Mouse (Mus musculus) large intestine, adult 2 months (tissue): ENCODE results near the gene Chac1. TPM values are rescaled to one million over a fixed set of nuclear protein-coding genes. Genes with fewer than 3 reads are reported as not detected.

Source experiments
- DNase-seq: peaks from one replicate; pipeline ENCODE4 v3.0.0-alpha.2; 2012; ENCODE audit warnings: low read depth, low spot score
- WGBS: fragments of 180-500 bp; shearing (Covaris S2); methylation state at CpG from one replicate; pipeline ENCODE4 v1.1.7; 2018; 5-methylcytosine and 5-hydroxymethylcytosine counted together
- polyA plus RNA-seq: library from polyadenylated mRNA; depleted of rRNA; stranded (reverse); fragments of >200 nt; gene quantifications from 2 replicates; pipeline ENCODE4 v1.2.3, GENCODE M21; 2012; rRNA removed

Gene Chac1
- polyA plus RNA-seq = 5.3 and 6.8 TPM in 2 replicates

DNA sequence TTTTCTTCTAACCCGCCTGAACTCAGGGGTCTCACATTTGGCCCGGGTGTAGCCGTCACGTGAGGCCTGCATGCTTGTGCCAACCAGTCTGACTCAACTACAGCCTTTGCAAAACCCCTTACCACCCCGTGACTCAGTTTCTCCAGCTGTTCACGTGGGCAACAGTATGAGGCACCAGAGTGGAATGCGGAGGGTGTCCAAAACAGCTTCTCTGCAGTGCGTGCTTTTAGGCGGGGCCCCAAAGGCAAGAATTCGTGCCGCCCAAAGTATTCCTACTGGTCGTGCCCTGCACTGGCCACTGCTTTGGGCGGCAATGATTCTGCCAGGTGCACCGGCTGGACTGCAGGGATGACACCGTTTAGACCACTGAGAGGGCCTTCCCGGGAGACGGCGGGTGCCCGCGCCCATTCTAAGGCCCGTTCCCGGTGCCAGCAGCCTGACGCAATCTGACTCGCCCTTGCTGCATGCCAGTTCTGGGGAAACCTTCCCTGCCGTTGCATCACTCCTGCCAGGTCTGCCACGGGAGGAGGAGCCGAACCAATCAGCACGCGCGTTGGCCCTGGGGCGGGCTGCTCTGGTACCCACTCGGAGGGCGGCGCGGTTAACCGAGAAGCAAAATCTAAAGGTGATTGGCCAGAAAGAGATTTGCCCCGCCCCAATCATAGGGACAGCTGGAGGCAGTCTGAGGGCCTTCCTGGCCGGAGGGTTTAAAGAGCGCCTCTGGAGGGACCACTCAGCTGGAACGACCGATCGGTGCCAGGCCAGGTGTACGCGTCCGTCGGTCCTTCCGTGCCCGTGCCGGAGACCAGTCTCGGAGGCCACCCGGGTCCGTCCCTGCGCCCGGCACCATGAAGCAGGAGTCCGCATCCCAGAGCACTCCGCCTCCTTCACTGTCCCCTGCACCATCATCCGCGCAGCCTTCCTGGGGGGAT, at the start of gene Chac1:
Gene Chac1 (plus strand): TSS at position 675 of the 932 bp plus-strand sequence.
- DNase-seq = no peak
- WGBS = 7% methylated on average over 58 of the region's 58 CpGs

DNA sequence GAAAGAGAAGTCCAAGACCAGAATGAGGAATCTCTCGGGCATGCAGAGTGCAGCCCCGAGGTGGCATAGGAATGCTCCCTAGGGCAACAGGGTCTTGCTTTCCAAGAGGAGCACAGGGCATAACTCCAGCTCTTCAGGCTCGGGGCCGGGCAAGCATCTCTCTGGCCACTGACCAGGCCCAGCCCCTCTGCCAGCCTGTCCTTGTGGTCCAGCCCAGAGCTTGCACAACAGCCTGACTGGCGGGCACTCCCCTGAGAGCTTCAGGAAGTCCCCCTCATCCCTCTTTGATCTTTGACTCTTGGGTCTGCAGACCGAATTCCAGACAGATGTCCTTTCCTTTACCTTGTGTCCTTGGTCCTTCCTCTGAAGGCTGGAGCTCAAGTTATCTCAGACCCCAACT, 48.2 kb upstream of the Chac1 start:
- WGBS = 81% methylated on average over 6 of the region's 6 CpGs

DNA sequence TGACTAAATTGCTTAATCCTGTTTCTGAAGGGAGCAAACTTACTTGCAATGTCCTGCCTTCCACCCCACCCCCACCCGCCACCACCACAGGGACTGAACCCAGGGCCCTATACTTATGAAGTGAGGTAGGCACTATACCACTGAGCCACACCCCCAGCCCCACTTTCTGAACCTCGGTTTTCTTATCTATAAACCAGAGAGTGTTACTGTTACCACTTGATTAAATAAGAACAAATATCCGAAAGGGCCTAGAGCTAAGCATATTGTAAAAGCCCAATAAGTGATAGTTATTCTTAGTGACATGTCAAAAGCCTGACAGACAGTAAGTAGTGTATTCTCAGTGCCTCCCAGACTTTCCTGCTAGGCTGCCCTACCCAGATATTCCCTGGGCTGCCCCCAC, 46.6 kb upstream of the Chac1 start:
- 67% methylated on average over 3 of the region's 3 CpGs for WGBS
- DNase-seq = no peak

More for the DNA sequence above, 48.2 kb upstream of the Chac1 start:
- no peak for DNase-seq

DNA sequence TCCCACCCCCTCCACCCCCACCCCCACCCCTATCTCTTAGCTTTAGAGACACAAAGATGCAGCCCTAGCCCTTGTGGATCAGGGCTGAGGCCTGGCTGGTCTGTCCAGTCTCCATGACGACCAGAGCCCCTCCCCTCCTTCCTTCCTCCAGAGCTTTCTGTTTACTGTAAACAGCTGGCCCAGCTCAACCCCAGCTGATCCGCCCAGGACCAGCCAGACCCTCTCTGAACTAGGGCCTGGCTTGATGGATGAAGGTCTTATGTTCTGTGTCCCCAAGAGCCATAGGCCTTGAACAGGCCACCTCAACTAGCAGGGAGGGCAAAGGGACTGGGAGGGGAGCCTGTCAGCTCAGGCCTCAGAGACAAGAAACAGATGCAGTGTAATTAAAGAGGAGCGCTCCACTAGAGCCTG, 46.2 kb upstream of the Chac1 start:
- WGBS = 54% methylated on average over 3 of the region's 3 CpGs
- DNase-seq = no peak

DNA sequence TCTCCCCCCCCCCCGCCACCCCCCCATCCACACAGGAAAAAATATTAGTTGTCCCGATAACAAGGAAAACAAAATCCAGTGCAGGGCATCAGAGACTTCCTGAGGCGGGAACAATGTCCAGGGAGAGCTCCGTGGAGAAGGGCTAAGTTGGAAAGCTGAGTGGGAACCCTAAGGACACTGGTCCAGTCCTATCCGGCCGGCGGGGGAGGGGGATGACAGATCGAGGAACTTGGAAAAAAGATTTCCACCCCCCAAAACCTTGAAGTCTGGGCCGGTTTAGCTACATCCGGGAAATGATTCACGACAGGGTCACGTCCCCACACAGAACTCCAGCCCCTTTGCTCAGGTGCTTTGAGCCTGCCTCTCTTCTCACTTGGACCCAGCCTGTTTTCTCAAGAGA, 39.5 kb upstream of the Chac1 start:
- 67% methylated on average over 12 of the region's 12 CpGs for WGBS
- DNase-seq = no peak

DNA sequence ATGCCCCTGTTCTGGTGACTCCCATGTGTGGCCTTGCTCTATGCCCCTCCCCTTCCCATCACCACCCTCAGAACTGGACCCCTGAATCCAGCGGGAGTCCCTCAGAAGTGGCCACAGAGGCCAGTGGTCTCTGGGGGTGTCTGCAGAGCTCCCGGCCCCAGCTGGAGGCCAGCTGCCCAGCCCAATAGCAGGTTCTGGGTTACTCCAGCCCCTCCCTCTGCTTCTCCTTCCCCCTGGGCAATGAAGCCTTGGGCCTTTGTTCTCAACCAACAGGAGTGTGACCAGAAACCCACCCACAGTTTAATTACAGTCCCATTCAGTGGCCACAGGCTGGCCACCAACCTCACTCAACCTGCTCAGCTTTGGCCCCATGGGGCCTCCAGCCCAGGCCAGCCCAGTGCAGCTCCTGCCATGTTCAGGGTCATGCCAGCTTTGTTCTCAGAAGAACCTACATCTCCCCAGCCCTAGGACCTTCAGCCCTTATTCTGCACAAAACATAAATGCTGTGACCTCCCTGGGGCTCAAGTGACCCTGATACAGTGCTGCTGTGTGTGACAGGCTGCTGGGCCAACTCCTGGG, 38.6 kb upstream of the Chac1 start:
- WGBS = 74% methylated on average over 2 of the region's 2 CpGs
- DNase-seq = no peak

DNA sequence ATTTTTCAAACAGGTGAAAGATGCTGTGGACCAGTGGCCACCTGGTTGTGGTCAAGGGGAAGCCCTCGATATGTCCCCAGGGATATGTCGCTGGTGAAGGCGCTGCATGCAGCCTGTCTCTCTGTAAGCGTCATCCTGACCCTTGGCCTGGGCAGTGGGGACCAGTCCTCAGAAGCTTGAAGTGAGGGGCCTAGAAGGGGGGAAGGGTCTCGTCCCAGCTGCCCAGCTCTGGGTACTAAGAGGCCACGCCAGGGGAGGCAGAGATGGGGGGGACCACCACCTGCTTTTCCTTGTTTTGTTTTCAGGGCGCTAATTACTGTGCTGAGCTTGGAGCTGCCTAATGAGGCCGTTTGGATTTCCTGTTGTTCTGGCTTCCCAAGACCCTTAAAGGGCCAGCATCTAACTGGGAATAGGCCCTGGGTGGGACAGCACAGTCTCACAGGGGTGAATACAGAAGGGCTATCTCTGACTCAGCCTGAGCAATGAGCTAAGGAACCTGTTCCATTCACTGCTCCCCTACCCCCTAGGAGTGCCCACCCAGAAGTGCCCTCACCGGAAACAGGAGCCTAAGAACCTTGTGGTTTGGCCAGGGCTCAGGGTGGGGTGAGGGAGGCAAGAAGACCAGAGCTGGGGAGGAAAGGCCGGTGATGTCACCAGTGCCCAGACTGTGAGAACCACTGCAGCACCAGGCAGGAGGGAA, 37.1 kb upstream of the Chac1 start:
- no peak for DNase-seq
- whole genome bisulfite sequencing = 68% methylated on average over 10 of the region's 10 CpGs

DNA sequence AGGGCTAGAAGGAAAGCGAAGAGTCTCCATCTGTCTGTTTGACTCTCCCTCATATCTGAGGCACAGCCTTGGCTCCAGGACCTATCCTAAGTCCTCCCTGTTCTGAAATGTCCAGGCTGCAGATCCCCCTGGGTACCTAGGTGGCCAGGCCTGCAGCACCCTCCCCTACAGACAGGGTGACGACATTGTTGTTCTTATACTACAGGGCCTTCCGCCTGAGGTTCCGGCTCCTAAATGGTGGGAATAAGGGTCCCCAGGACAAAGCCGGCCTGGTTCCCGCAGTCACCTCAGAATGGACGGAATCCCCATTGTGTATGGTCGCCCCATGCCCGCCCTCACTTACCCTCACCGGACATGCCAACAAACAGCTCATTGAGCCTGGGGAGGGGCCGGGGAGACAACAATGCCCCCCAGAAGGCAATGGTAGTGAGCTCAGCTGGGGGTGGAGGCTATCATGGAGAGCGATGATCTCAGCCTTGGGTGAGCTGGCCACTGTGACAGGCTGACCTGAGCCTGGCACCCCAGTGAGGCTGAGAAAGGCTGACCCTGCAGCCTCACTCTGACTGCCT, 36.2 kb upstream of the Chac1 start:
- WGBS = 88% methylated on average over 12 of the region's 12 CpGs
- no peak for DNase-seq

DNA sequence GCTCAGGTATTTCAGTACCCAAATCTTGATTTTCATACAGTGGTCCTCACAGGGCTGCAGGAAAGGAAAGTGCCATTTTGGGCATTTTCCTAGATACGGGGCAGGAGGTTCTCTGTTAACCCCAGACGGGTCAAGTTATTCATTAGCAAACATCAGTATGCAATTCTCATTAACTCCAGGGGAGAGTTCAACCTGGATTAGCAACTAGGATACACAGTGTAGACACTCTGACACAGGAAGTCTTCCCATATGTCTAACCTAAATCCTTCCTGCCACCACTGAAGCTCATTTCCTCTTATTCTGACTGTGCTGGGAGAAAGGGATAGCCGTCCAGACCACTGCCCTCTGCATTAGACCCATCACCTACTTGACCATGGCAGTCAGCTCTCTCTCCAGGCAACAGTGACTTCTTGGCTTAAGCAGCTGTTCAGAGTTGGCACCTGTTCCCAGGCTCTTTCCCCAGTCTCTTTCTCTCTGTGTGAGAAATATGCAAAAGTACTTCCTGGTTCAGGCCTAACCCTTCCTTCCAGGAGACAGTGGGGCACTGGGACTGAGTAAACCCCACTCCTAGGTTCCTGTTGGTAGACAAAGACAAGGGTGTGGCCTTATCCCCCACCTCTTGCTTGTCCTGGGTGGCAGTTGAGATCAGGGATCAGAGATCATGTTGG, 32.9 kb upstream of the Chac1 start:
- DNase-seq = no peak
- WGBS = 26% methylated on average over 3 of the region's 3 CpGs

DNA sequence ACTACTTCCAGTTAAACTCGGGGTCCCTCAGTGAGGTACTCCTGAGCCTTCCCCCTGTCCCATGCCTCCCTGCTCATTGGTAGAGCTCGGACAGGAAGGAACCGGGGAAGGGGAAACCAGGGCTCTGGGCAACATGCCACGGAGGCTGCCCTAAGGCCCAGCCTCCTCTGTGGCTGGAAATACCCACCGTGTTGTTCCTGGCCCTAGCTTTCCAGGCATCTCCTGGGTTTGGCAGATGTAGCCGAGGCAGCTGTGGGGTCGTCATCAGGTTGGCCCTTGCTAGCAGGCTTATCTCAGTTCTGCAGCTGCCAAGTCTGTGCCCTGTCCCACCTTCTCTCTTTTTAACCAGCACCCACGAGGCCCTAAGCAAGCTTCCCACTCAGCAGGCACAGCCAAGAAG, 30.5 kb upstream of the Chac1 start:
- WGBS = 59% methylated on average over 8 of the region's 8 CpGs
- no peak for DNase-seq

DNA sequence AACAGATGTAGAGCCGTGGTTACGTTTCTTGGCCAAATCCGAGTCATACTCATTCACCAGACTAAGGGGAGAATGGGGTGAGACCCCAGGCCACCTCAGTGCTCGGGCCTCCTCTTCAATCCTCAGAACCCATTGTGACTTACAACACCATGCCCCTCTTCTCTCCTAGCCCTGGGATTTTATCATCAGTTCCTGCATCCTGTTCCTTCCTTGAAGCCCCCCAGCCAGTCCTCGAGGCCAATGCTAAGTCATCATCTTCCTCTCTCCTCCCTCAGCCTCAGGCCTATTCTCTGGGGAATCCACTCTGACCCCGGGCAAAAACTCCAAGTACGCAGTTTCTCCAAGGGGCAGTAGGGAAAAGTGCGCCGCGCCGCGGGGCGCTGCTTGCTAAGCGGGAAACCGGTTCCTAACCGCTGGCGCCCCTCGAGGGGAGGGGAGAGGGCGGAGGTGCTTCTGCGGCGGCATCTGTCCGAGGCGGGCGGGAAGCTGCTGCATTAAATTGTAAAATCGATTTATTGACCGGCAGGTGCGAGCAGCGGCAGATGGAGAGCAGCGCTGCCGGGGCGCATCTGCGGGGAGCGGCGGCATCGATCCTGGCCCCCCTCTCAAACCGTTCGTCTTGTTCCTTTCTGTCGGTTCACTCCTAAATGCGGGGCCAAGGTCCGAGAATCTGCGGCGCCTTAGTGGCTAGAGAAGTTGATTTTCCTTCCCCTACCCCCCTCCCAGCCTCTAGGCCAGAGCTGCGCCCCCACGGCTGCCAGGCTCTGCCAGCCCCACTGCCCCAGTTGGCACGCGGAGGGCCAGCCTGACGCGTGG, 29.1 kb upstream of the Chac1 start:
- WGBS = 10% methylated on average over 48 of the region's 48 CpGs
- no peak for DNase-seq

DNA sequence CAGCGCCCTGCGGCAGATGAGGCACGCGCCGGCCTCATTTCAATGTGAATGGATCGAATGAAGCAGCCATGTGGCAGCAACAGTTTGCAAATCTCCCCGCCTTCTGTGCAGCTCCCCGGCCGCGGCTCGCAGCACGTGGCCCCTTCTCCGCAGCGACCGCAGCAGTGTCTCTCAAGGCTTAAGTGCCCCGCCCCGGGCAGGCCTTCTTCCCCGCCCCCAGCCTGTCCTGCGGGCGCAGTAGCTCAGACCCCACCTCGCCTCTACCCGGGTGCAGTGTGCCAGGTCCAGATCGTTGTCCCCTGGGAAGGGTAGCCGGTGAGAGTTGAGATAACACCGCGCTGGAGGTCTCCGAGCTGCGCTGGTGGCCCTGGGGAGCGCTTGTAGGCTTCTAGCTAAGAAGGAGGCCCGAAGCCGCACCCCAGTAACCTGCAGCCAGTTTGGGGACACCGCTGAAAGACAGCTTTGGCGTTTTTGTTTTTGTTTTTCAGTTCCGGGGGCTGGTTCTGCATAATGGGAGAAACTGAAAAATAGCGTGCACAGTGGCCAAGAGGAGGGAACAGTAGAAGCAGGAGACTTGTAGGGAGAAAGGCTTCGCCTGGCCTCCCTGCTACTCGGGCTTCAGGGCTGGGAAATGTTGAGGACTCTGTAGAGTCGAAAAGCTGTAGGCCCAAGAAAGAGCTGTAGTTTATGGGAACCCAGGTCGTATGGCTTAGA, 28.3 kb upstream of the Chac1 start:
- no peak for DNase-seq

DNA sequence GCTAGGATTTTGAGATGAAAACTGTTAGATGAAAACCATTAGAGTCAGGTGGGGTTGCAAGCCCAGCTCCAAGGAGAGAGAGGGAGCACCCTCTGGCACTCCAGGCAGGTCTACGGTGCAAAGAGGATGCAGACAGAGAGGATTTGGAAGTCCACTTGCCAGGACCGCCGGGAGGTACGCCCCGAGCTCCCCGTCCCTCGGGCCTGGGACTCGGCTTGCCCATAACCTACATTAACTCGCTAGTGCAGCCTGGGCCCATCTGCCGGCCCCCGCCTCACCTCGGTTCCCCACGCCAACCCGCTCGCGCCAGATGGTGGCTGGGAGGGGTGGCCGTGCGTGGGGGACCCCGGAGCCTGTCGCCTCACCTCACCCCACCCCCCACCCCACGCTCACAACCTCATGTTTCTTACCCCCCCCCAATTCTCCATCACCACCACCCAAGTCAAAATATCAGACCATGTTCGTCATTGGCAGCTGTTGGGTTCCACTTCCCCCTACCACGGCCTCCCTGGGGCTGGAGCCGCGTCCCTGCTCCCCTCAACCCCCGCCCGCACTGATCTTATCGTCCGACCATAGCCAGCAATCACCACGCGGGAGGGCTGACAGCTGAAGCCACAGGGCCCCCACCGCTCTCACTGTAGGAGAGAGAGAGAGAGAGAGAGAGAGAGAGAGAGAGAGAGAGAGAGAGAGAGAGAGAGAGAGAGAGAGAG, 27.0 kb upstream of the Chac1 start:
- 49% methylated on average over 32 of the region's 32 CpGs for WGBS
- DNase-seq = no peak

More for the DNA sequence above, 28.3 kb upstream of the Chac1 start:
- 36% methylated on average over 39 of the region's 39 CpGs for WGBS

DNA sequence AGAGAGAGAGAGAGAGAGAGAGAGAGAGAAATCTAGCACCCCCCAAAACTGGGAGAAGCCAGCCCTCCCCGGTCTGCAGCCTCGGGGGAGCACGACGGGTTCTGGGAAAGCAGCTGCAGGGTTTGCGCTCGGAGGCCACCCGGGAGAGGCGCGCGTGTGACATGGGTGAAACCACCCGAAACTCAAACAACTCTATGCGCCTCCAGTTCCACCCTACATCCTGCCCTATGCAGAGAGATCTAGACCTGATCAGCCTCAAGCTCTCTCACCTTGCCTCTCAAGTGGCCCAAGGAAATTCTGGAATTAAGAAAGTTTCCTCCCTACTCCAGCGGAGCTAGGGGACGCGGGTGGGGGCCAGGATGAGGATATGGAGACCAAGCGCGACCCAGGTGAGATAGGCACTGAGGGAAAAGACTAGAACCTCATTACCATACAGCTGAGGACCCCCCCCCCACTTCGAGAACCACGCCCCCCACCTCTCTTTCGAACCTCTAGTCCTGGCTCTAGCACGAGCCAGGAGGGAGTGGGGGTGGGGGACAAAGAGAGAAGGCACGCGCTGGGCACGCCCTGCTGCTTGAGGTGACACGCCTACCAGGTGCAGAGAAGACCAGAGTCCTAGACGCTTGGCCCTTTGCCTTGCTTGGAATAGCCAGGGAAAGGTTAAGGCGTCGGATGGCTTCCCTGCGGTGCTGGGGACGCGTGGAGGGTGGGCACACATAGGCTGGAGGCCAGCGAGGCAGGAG, 26.3 kb upstream of the Chac1 start:
- DNase-seq = no peak
- WGBS = 1% methylated on average over 32 of the region's 32 CpGs

DNA sequence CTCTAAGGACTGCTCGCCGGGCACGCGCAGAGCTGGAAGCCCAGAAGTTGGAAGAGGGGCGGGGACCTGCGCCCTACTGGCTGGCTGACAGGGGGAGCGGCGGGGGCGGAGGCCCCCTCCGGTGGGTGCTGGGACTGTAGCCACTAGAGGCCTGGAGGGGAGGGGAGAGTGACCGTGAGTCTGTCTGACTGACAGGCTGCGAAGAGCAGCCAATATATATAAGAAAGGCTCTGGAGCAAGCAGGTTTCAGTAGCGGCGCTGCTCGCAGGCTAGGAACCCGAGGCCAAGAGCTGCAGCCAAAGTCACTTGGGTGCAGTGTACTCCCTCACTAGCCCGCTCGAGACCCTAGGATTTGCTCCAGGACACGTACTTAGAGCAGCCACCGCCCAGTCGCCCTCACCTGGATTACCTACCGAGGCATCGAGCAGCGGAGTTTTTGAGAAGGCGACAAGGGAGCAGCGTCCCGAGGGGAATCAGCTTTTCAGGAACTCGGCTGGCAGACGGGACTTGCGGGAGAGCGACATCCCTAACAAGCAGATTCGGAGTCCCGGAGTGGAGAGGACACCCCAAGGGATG, 25.4 kb upstream of the Chac1 start, which contains the start of gene Dll4:
Gene Dll4 (plus strand): TSS at position 217 of the 576 bp plus-strand sequence.
- WGBS = 1% methylated on average over 33 of the region's 33 CpGs

More for the DNA sequence above, 25.4 kb upstream of the Chac1 start, which contains the start of gene Dll4:
- no peak for DNase-seq
